ENCODE assay signal across 8 mouse cellular contexts in genomic region chr19:60873501-60873900, GRCm38 (mm10). TPM values are rescaled to one million over a fixed set of nuclear protein-coding genes. Genes with fewer than 3 reads are reported as not detected.
DNase-seq lines count a peak whose midpoint lies in the region; ATAC-seq and TF ChIP-seq lines count a peak whose summit lies in the region.

No protein-coding gene starts in this region.

- no peak for DNase-seq in layer of hippocampus, adult 2 months (ENCODE audit: low spot score in 2 of 2)
- DNase-seq in layer of hippocampus, adult 9-11 months, result no peak
- peak; percentile 87 for DNase-seq in adrenal gland, adult 8-10 months
- peak; percentile 26 for DNase-seq in lung, postnatal 36 days
- DNase-seq in layer of hippocampus, postnatal 14 days (ENCODE audit: low spot score in 2 of 2), result no peak

- H3K4me1 ChIP-seq in forebrain, embryonic 16.5 days (replicated peaks; ENCODE audit: control insufficient read depth, insufficient read depth, low read length), result peaks cover 11% of the 10 kb centered on the region
- H3K4me1 ChIP-seq in kidney, embryonic 15.5 days, result peaks cover 18% of the 10 kb centered on the region
- peaks cover 10% of the 10 kb centered on the region for H3K4me1 ChIP-seq in stomach, embryonic 16.5 days (ENCODE audit: control insufficient read depth, insufficient read depth, low read length)

- 29% methylated on average over 4 of the region's 4 CpGs for WGBS in forebrain, embryonic 16.5 days
- 4% methylated on average over 4 of the region's 4 CpGs for WGBS in kidney, embryonic 15.5 days
- WGBS in stomach, embryonic 16.5 days, result 10% methylated on average over 4 of the region's 4 CpGs

- H3K4me3 ChIP-seq in layer of hippocampus, adult 2 months, result peak overlapping the region; percentile 86
- H3K4me3 ChIP-seq in forebrain, embryonic 16.5 days (replicated peaks; ENCODE audit: low read length), result peak overlapping the region; percentile 63
- peak overlapping the region; percentile 73 for H3K4me3 ChIP-seq in kidney, embryonic 15.5 days (replicated peaks)
- peak overlapping the region; percentile 78 for H3K4me3 ChIP-seq in stomach, embryonic 16.5 days (replicated peaks; ENCODE audit: low read length)

- peak overlapping the region; percentile 70 for H3K4me2 ChIP-seq in forebrain, embryonic 16.5 days (ENCODE audit: low read length)
- peak overlapping the region; percentile 64 for H3K4me2 ChIP-seq in kidney, embryonic 15.5 days
- H3K4me2 ChIP-seq in stomach, embryonic 16.5 days (ENCODE audit: low read depth, low read length), result peak overlapping the region; percentile 64

- no peak overlapping the region for H3K9ac ChIP-seq in forebrain, embryonic 16.5 days (replicated peaks; ENCODE audit: low read depth, low read length)
- H3K9ac ChIP-seq in kidney, embryonic 15.5 days, result peak overlapping the region; percentile 2; the same call in 1 of the 2 replicates
- peak overlapping the region; percentile 91; the same call in 1 of the 2 replicates for H3K9ac ChIP-seq in stomach, embryonic 16.5 days (ENCODE audit: low read length)

- TF ChIP-seq CTCF in layer of hippocampus, adult 2 months (conservative IDR thresholded peaks at IDR 0.05), result no peak

- peak overlapping the region; percentile 12; the same call in 1 of the 2 replicates for H3K27ac ChIP-seq in layer of hippocampus, adult 2 months
- H3K27ac ChIP-seq in forebrain, embryonic 16.5 days (ENCODE audit: low read length), result no peak overlapping the region
- peak overlapping the region; percentile 87 for H3K27ac ChIP-seq in kidney, embryonic 15.5 days
- peak overlapping the region; percentile 80; the same call in 1 of the 2 replicates for H3K27ac ChIP-seq in stomach, embryonic 16.5 days (ENCODE audit: low read length)

- H3K27me3 ChIP-seq in forebrain, embryonic 16.5 days (replicated peaks; ENCODE audit: control insufficient read depth, insufficient read depth, low read length), result no peaks in the 10 kb centered on the region
- H3K27me3 ChIP-seq in kidney, embryonic 15.5 days, result no peaks in the 10 kb centered on the region
- H3K27me3 ChIP-seq in stomach, embryonic 16.5 days (ENCODE audit: control insufficient read depth, insufficient read depth, low read length), result no peaks in the 10 kb centered on the region

- no peaks in the 10 kb centered on the region for H3K9me3 ChIP-seq in forebrain, embryonic 16.5 days (ENCODE audit: control insufficient read depth, low read length)
- H3K9me3 ChIP-seq in kidney, embryonic 15.5 days (replicated peaks), result no peaks in the 10 kb centered on the region
- no peaks in the 10 kb centered on the region for H3K9me3 ChIP-seq in stomach, embryonic 16.5 days (replicated peaks; ENCODE audit: control insufficient read depth, low read length)

- no peaks in the 10 kb centered on the region for H3K36me3 ChIP-seq in forebrain, embryonic 16.5 days (ENCODE audit: control insufficient read depth, insufficient read depth)
- peaks cover 39% of the 10 kb centered on the region for H3K36me3 ChIP-seq in kidney, embryonic 15.5 days
- H3K36me3 ChIP-seq in stomach, embryonic 16.5 days (ENCODE audit: control insufficient read depth, insufficient read depth, low read length), result peaks cover 13% of the 10 kb centered on the region

- ATAC-seq in forebrain, embryonic 16.5 days, result no peak
- ATAC-seq in kidney, embryonic 15.5 days (replicated peaks; ENCODE audit: low FRiP score), result peak; percentile 10
- no peak for ATAC-seq in stomach, embryonic 16.5 days (ENCODE audit: insufficient read depth, low FRiP score)

RNA-seq across cellular contexts. Expression of gene Prdx3, which starts 0.9 kb away (rescaled TPM):
- total RNA-seq in layer of hippocampus, adult 2 months (2021), result 10 to 100 TPM; 73.5 to 75.2 TPM
- 1,000 to 10,000 TPM in 1 of 4 experiments, 100 to 1,000 TPM in 3; 669 to 1,028 (median 803) TPM for total RNA-seq in adrenal gland, adult 8-10 months (2022)
- 73.0 and 74.1 TPM in 2 replicates for polyA plus RNA-seq in forebrain, embryonic 16.5 days (2015; fragmentation: Nextera tagmentation; extraction: Ambion mirVana)
- 134 and 139 TPM in 2 replicates for polyA plus RNA-seq in kidney, embryonic 15.5 days (2015; fragmentation: Nextera tagmentation; extraction: Ambion mirVana)
- 119 and 126 TPM in 2 replicates for polyA plus RNA-seq in stomach, embryonic 16.5 days (2015; fragmentation: Nextera tagmentation; extraction: Ambion mirVana)
- total RNA-seq in layer of hippocampus, postnatal 14 days (2021), result 10 to 100 TPM; 74.1 to 74.9 TPM

RNA-seq across cellular contexts. Expression of gene Sfxn4, which starts 12.2 kb away (rescaled TPM):
- total RNA-seq in layer of hippocampus, adult 2 months (2021), result 10 to 100 TPM; 14.3 to 16.9 TPM
- total RNA-seq in adrenal gland, adult 8-10 months (2022), result 10 to 100 TPM in 2 of 4 experiments, 1 to 10 TPM in 2; 6.7 to 12.5 (median 9.6) TPM
- 9.8 and 10.6 TPM in 2 replicates for polyA plus RNA-seq in forebrain, embryonic 16.5 days (2015; fragmentation: Nextera tagmentation; extraction: Ambion mirVana)
- 9.5 and 10.6 TPM in 2 replicates for polyA plus RNA-seq in kidney, embryonic 15.5 days (2015; fragmentation: Nextera tagmentation; extraction: Ambion mirVana)
- 5.5 and 5.7 TPM in 2 replicates for polyA plus RNA-seq in stomach, embryonic 16.5 days (2015; fragmentation: Nextera tagmentation; extraction: Ambion mirVana)
- total RNA-seq in layer of hippocampus, postnatal 14 days (2021), result 10 to 100 TPM; 10.6 to 15.5 TPM

RNA-seq across cellular contexts. Expression of gene Grk5, which starts 16.0 kb away (rescaled TPM):
- total RNA-seq in layer of hippocampus, adult 2 months (2021), result 10 to 100 TPM; 10.4 to 11.5 TPM
- total RNA-seq in adrenal gland, adult 8-10 months (2022), result 10 to 100 TPM; 25.4 to 74.3 (median 41.9) TPM
- 2.4 and 2.9 TPM in 2 replicates for polyA plus RNA-seq in forebrain, embryonic 16.5 days (2015; fragmentation: Nextera tagmentation; extraction: Ambion mirVana)
- 2.3 and 2.5 TPM in 2 replicates for polyA plus RNA-seq in kidney, embryonic 15.5 days (2015; fragmentation: Nextera tagmentation; extraction: Ambion mirVana)
- polyA plus RNA-seq in stomach, embryonic 16.5 days (2015; fragmentation: Nextera tagmentation; extraction: Ambion mirVana), result 2.5 and 3.4 TPM in 2 replicates
- total RNA-seq in layer of hippocampus, postnatal 14 days (2021), result 1 to 10 TPM; 8.8 to 9.1 TPM

Comparison
In these comparisons a context has a peak if more than half of its experiments do, and no peak if none do; other contexts are left out.
1. DNase-seq: peak in adrenal gland, adult 8-10 months (single experiment) and lung, postnatal 36 days (single experiment); none in layer of hippocampus, adult 2 months (0 of 2), layer of hippocampus, adult 9-11 months (single experiment) and layer of hippocampus, postnatal 14 days (0 of 2).
2. RNA of gene Prdx3, which starts 0.9 kb away (total RNA-seq): 669 to 1,028 TPM in adrenal gland, adult 8-10 months; 73.5 to 75.2 TPM in layer of hippocampus, adult 2 months and 74.1 to 74.9 TPM in layer of hippocampus, postnatal 14 days; every median in the first group is over 4 times any median in the second.
3. Peak in every context shown above with its lines, with median percentiles within 50 percentile points of each other: H3K4me3 ChIP-seq and H3K4me2 ChIP-seq.